Mouse (Mus musculus) liver, postnatal 0 days (tissue): Measurements from ENCODE around the gene Letm1.

Source experiments
- CTCF ChIP-seq: sonication (generic); IDR thresholded peaks from 2 replicates; pipeline ENCODE4 v1.5.1; 2016; ENCODE audit warnings: antibody characterized with exemption, low read depth
- EP300 ChIP-seq: IDR thresholded peaks from 2 replicates; pipeline ENCODE4 v1.6.1; 2016; ENCODE audit warnings: antibody characterized with exemption, low read depth, mild to moderate bottlenecking

- TF ChIP-seq CTCF = no peak
- no peak for TF ChIP-seq EP300
Observed at GRCm38 (mm10) chr5:33703999-33704398, 78.6 kb downstream of the Letm1 start.
